Comparison of ENCODE assay signal across 10 mouse cellular contexts in the genomic region with DNA sequence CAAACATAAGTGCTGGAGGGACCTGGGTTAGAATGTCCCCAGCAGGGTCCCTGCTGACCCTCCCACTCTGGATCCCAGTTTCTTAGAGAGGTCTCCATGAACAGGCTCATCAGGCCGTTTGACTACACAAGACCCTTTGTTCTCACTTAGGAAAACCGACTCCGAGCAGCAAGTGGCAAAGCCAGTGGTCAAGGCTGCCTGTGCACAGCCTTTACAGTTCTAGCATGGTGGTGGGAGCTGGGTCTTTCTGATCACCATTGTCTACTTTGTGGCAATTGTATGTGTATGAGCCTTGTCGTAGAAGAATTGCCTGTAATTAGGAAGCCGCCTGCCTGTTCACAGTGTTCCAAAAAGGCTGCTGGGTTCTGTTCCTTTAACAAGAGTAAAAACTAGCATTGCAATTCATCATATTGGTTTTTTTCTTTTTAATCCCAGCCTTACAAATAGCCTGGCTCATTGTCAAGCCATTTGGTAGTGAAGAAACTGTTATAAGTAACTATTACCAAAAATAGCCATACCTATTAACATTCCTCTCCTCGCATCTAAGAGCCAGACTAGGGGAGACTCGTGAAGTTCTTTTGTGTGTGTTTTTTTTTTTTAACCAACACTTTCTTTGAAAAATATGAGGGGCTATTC. TPM values are rescaled to one million over a fixed set of nuclear protein-coding genes. Genes with fewer than 3 reads are reported as not detected.
DNase-seq lines count a peak whose midpoint lies in the region; ATAC-seq lines count a peak whose summit lies in the region.
"Had no signal": no experiment of that assay in that cellular context is flagged by ENCODE, and none has a peak within 500 bp of the region (broad histone marks: within the 10 kb centered on the region; RNA-seq: fewer than 3 reads in every experiment).

No protein-coding gene starts in this region.

- 0 out of 2 replicates have a peak overlapping the region, but pooled peaks have one; percentile 41 for H3K27ac ChIP-seq in hindbrain, embryonic 10.5 days
- no peak overlapping the region for H3K27ac ChIP-seq in hindbrain, embryonic 13.5 days
- H3K27ac ChIP-seq in limb, embryonic 12.5 days, result peak overlapping the region; percentile 72

- H3K27me3 ChIP-seq in hindbrain, embryonic 10.5 days (ENCODE audit: insufficient read depth, poor library complexity, severe bottlenecking), result no peaks in the 10 kb centered on the region
- H3K27me3 ChIP-seq in hindbrain, embryonic 13.5 days, result no peaks in the 10 kb centered on the region
- no peaks in the 10 kb centered on the region for H3K27me3 ChIP-seq in limb, embryonic 12.5 days

- H3K9ac ChIP-seq in hindbrain, embryonic 13.5 days, result no peak overlapping the region
- H3K9ac ChIP-seq in limb, embryonic 12.5 days (replicated peaks), result no peak overlapping the region

- H3K4me1 ChIP-seq in hindbrain, embryonic 10.5 days (replicated peaks), result peaks cover 17% of the 10 kb centered on the region
- H3K4me1 ChIP-seq in hindbrain, embryonic 13.5 days (replicated peaks), result peaks cover 7% of the 10 kb centered on the region
- H3K4me1 ChIP-seq in limb, embryonic 12.5 days (replicated peaks), result peaks cover 48% of the 10 kb centered on the region

- no peak overlapping the region for H3K4me3 ChIP-seq in hindbrain, embryonic 10.5 days
- H3K4me3 ChIP-seq in hindbrain, embryonic 13.5 days, result no peak overlapping the region
- H3K4me3 ChIP-seq in limb, embryonic 12.5 days (replicated peaks), result no peak overlapping the region
- H3K4me3 ChIP-seq: erythroblast, embryonic 14.5 days; myocyte had no signal

- 42% methylated on average over 7 of the region's 7 CpGs for WGBS in hindbrain, embryonic 10.5 days
- 43% methylated on average over 7 of the region's 7 CpGs for WGBS in hindbrain, embryonic 13.5 days
- whole genome bisulfite sequencing in limb, embryonic 12.5 days, result 39% methylated on average over 7 of the region's 7 CpGs

- no peaks in the 10 kb centered on the region for H3K9me3 ChIP-seq in hindbrain, embryonic 10.5 days
- no peaks in the 10 kb centered on the region for H3K9me3 ChIP-seq in hindbrain, embryonic 13.5 days
- no peaks in the 10 kb centered on the region for H3K9me3 ChIP-seq in limb, embryonic 12.5 days

- peak; percentile 37 for DNase-seq in hindbrain, embryonic 10.5 days (ENCODE audit: low spot score)
- DNase-seq in adipocyte (ENCODE audit: low spot score), result peak; percentile 52
- DNase-seq in embryo, embryonic 10.5 days (ENCODE audit: low spot score), result peak; percentile 54
- no peak for DNase-seq in kidney, adult 11 months

- no peak for ATAC-seq in hindbrain, embryonic 13.5 days (ENCODE audit: low FRiP score)
- ATAC-seq in limb, embryonic 12.5 days (ENCODE audit: insufficient number of reproducible peaks, insufficient read depth, low FRiP score, low TSS enrichment, low read depth), result no peak
- ATAC-seq in megakaryocyte, adult 5-6 weeks (ENCODE audit: poor library complexity, severe bottlenecking), result no peak

- peaks cover 19% of the 10 kb centered on the region for H3K36me3 ChIP-seq in hindbrain, embryonic 10.5 days
- H3K36me3 ChIP-seq in hindbrain, embryonic 13.5 days, result peaks cover 12% of the 10 kb centered on the region
- H3K36me3 ChIP-seq in limb, embryonic 12.5 days, result 0 out of 2 replicates have a peak, but pooled peaks cover 3% of the 10 kb centered on the region

- H3K4me2 ChIP-seq in hindbrain, embryonic 13.5 days, result no peak overlapping the region
- H3K4me2 ChIP-seq in limb, embryonic 12.5 days, result no peak overlapping the region

RNA-seq across cellular contexts. Expression of a gene that starts 44.9 kb away (rescaled TPM):
- polyA plus RNA-seq in hindbrain, embryonic 10.5 days (2016; fragmentation: Nextera tagmentation; extraction: Ambion mirVana), result 0.80 and 1.9 TPM in 2 replicates
- 5.0 and 5.6 TPM in 2 replicates for polyA plus RNA-seq in hindbrain, embryonic 13.5 days (2015; fragmentation: Nextera tagmentation; extraction: Ambion mirVana)
- polyA plus RNA-seq in limb, embryonic 12.5 days (2016; fragmentation: Nextera tagmentation; extraction: Ambion mirVana), result 2.2 and 2.7 TPM in 2 replicates
- not detected in 2 replicates for total RNA-seq in megakaryocyte, adult 5-6 weeks (2015)
- not detected in 2 replicates for total RNA-seq in megakaryocyte, adult 5-6 weeks (2017)
- total RNA-seq: megakaryocyte progenitor cell, adult 5-6 weeks had no signal
- polyA plus RNA-seq: erythroblast, embryonic 14.5 days; myocyte had no signal
